Mouse (Mus musculus) sigmoid colon, adult 10 weeks (tissue): ENCODE data around the gene Smim24. TPM values are rescaled to one million over a fixed set of nuclear protein-coding genes. Genes with fewer than 3 reads are reported as not detected.

Source experiments
- polyA plus RNA-seq: library from polyadenylated mRNA; stranded (reverse); fragments of 350-450 nt; fragmentation: Illumina TruSeq; extraction: RNeasy Lipid Tissue Mini Kit (QIAGEN cat#74804); gene quantifications from one replicate; pipeline ENCODE4 v1.2.3, GENCODE M21; 2014; ENCODE audit warnings: low read depth, low replicate concordance

Gene Smim24
- 21.2 TPM for polyA plus RNA-seq

DNA sequence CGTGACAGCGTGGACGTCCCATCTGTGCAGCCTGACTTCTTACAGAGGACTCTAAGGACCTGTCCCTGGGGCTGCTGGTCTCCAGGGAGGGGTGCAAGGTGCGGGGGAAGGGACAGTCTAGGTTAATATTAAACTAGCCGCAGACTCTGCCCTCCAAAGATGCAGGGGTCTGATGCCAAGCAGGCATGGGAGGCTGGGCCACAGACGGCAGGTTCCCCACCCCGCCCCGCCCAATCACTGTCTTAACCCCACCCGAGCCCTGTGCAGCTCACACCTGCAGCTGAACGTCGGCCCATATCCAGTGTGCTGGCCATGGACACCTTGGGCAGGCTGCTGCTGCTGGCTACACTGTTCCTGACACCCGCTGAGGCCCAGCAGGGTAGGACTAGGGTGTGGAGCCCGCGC, at the start of gene Smim24:
TSS of gene Smim24 (plus strand) at position 271 of the 405 bp plus-strand sequence.

DNA sequence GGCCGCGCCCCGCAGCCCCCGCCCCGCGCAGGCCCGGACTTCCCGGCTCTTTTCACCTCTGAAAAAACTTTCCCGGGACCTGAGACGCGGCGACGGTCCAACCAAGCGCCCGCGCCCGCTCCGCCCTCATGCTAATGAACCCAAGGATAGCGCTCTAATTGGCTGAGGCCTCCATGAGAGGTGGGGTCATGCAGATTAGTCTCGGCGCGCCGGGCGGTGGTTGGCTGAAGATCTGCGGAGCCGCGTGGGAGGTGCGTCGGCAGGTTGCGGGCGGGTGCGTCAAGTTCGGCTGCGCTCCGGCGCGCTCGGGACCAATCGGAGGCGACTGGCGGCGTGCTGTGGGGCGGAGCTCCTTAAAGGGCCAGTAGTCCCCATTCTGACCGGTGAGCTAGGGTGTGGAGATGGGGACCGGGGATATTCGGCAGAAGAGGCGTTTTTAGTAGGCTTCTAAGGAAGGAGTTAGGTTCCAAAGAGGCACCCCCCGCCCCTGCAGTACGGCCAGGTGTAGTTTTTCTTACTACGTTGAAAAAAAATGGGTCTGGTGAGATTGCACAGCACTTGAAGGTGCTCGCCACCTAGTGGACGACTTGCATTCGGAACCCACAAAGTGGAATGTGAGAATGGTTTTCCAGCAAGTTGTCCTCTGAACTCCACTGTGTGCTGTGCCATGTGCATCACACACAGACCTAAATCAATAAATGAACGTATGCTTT, 42.3 kb upstream of the Smim24 start, which contains the start of gene Hmg20b:
TSS of gene Hmg20b (minus strand) at position 130 of the 713 bp plus-strand sequence.

DNA sequence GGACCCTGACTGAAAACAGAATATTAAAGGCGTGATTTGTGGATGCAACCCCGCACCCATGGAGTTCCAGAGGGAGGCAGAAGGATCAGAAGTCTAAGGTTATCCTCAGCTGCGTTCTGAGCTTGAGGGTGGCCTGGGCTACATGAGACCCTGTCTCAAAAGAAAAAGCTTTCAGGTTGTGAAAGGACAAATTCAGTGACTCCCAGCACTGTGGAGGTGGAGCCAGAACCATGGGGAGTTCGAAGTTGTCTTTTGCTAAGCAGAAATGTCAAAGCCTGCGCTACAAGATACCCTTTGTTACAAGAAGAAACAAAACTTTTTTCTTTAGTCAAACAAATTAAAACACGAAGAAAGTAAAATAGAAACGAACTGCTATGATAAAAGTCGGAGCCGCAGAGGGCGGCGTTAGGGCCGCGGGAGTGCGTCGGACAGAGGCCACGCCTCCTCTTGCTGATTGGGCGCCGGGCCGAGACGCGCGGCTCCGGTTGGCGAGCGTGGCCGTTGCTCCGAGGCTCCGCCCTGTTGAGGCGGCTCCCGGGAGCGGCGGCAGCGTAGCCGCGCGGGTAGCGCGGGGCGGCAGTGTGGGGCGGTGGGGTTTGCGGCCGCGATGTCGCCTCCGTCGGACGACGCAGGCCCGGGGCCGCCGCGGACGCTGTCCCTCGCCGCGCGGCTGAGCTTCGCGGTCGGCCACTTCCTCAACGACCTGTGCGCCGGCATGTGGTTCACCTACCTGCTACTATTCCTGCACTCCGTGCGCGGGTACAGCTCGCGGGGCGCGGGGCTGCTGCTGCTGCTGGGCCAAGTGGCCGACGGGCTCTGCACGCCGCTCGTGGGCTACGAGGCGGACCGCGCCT, 35.6 kb upstream of the Smim24 start, which contains the start of gene Mfsd12:
TSS of gene Mfsd12 (plus strand) at position 501 of the 854 bp plus-strand sequence.

DNA sequence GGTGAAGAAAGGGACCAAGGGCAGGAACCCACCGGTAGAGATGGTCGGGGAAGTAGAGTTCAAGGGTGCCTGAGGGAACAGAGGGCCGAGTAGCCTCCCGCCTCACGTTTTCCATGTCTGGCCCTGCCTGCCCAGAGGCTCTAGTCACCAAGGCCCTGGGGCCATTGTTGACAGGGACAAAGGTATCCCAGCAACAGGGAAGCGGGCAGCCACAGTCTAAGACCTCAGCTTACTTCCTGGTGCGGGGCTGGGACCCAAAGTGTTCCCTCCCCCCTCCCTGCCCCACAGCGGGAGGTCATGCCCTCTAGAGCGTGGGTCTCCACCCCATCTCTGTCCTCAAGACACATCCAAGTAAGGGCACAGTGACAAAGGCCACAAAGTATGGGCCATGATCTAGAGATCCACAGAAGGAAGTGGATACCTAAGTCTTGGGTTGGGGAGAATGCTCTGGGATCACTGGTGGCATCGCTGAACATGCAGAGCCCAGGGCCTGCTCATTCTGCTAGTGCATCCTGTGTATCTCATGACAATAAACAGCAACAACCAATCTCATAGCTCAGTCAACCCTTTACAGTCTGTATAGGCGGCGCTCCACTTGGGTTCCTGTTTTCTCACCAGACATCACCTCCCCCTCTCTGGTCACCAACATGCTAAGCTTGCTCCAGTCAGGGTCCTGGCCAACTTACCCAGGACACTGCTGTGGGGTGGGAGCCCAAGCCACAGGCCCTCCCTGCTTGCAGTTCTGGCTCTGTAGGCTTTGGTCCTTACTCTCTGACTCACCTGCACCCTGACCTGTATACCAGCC, 27.0 kb upstream of the Smim24 start, which contains the start of gene 4930404N11Rik:
TSS of gene 4930404N11Rik (minus strand) at position 145 of the 805 bp plus-strand sequence.

DNA sequence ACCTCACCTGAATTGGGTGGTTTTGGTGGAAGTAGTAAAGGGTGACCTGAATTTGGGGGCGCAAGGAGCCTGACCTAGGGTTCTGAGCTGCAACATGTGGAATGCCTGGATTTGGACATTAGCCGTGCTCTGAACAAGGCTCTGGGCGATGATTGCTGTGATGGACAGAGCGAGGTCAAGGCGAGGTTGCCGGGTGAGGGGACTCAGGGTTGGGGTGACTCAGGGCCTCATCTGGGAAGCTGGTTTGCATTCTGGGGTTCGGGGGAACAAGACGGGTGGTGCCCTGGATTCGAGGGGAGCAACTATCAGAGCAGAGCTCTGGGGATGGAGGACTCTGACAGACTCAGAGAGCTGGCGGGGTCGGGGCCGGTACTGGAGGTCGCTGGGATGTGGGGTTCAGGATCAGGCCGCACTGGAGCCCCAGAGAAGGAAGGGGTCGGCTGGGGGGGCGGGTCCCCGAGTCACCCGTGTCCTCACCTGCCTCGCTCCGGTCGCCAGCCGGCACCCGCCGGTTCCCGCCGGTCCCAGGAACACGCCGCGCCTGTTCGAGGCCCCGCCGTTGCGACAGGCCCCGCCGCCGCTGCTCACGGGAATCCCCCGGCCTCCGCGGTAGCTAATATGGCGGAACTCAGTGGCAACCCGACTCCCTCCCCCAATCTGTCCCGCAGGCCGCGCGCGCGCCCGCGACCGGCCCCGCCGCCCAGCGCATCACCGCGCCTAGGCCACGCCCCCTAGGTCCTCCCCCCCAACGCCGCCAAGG, 14.9 kb upstream of the Smim24 start, which contains the start of gene Fzr1:
TSS of gene Fzr1 (minus strand) at position 724 of the 760 bp plus-strand sequence.

DNA sequence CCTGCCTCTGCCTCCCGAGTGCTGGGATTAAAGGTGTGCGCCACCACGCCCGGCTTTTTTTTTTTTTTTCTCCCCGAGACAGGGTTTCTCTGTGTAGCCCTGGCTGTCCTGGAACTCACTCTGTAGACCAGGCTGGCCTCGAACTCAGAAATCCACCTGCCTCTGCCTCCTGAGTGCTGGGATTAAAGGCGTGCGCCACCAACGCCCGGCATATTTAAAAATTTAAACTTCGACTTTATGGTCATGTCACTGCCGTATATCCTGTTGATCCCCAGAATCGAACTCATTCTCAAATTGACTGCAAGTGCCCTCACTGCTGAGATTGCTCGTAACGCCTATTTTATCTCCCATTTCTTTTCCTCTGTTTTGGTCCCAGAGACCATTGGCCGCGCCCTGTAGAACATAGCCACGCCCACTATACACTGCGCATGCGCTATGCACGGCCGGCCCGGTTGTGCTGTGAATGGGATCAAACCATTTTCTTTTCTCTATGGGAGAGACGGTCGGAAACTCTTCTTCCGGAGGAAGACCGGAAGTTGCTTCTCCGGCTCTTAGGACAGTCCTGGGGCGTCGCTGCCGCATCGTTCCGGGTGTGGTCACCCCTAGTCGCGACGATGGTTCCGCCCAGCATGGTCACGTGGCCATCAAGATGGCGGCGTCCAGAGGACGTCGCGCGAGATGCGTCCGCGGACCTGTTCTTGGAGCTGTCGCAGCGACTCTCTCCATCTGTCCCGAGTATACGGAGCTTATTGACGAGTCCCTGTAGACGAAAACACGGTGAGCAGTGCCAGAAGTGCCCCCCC, 8.8 kb upstream of the Smim24 start, which contains the start of the genes Dohh and Gm48551:
TSS of gene Dohh (plus strand) at position 627 of the 803 bp plus-strand sequence.
TSS of gene Gm48551 (plus strand) at position 665 of the 803 bp plus-strand sequence.

DNA sequence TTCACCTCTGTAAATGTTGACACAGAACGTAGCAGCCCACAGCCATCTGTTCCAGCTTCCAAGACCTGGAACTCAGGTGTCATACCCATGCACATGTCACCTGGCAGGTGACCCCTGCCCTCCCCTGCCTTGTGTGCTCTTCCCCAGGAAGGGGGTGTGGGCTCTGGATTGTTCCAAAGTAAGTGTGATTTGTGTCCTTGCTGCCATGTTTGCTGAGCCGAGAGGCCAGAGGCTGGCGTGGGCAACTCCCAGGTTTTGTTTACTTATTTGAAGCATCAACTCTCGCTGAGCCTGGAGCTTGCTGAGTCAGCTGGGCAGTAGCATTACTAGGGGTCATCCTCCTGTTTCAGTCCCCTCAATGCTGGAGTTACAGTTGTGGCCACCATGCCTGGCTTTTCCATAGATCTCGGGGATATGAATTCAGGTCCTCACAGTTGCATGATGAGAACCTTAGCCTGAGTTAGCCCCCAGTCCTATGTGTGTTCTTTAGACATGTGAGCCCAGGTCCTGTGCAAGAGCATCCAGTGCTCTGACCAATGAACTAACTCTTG, 4.3 kb upstream of the Smim24 start, which contains the start of gene Gm48552:
TSS of gene Gm48552 (plus strand) at position 501 of the 551 bp plus-strand sequence.

Other genes with a start within 250 kb of the Smim24 start
- gene Pias4, start 225.1 kb upstream of the Smim24 start, polyA plus RNA-seq: not detected
- 12.4 TPM for gene Eef2, start 216.4 kb upstream of the Smim24 start, polyA plus RNA-seq
- gene Dapk3, start 210.0 kb upstream of the Smim24 start, polyA plus RNA-seq: not detected
- gene 4930442H23Rik, start 209.2 kb upstream of the Smim24 start, polyA plus RNA-seq: not detected
- not detected for gene Nmrk2, start 191.0 kb upstream of the Smim24 start, polyA plus RNA-seq
- gene Atcay, start 162.2 kb upstream of the Smim24 start, polyA plus RNA-seq: 0.19 TPM
- 0.63 TPM for gene Zfr2, start 159.9 kb upstream of the Smim24 start, polyA plus RNA-seq
- not detected for gene Matk, start 140.1 kb upstream of the Smim24 start, polyA plus RNA-seq
- 1.2 TPM for gene Mrpl54, start 126.1 kb upstream of the Smim24 start, polyA plus RNA-seq
- gene Apba3, start 126.1 kb upstream of the Smim24 start, polyA plus RNA-seq: not detected
- gene Tjp3, start 101.5 kb upstream of the Smim24 start, polyA plus RNA-seq: 7.8 TPM
- 2.6 TPM for gene Pip5k1c, start 100.1 kb upstream of the Smim24 start, polyA plus RNA-seq
- gene Cactin, start 71.9 kb upstream of the Smim24 start, polyA plus RNA-seq: 0.16 TPM
- gene Tbxa2r, start 64.3 kb upstream of the Smim24 start, polyA plus RNA-seq: not detected
- not detected for gene Gipc3, start 49.8 kb upstream of the Smim24 start, polyA plus RNA-seq
- gene Hmg20b, start 42.6 kb upstream of the Smim24 start, polyA plus RNA-seq: 11.0 TPM
- 0.13 TPM for gene Mfsd12, start 35.6 kb upstream of the Smim24 start, polyA plus RNA-seq
- not detected for gene 4930404N11Rik, start 27.2 kb upstream of the Smim24 start, polyA plus RNA-seq
- gene Fzr1, start 14.5 kb upstream of the Smim24 start, polyA plus RNA-seq: 0.19 TPM
- gene Dohh, start 8.6 kb upstream of the Smim24 start, polyA plus RNA-seq: not detected
- gene Gm48551, start 8.6 kb upstream of the Smim24 start, polyA plus RNA-seq: 0.32 TPM
- not detected for gene Gm48552, start 4.0 kb upstream of the Smim24 start, polyA plus RNA-seq
- gene Nfic, start 62.6 kb downstream of the Smim24 start, polyA plus RNA-seq: 8.2 TPM
- gene Celf5, start 89.7 kb downstream of the Smim24 start, polyA plus RNA-seq: 3.1 TPM
- gene Ncln, start 103.3 kb downstream of the Smim24 start, polyA plus RNA-seq: not detected
- not detected for gene S1pr4, start 107.1 kb downstream of the Smim24 start, polyA plus RNA-seq
- not detected for gene Gna15, start 131.2 kb downstream of the Smim24 start, polyA plus RNA-seq
- gene Gna11, start 152.1 kb downstream of the Smim24 start, polyA plus RNA-seq: 8.6 TPM
- gene Aes, start 166.4 kb downstream of the Smim24 start, polyA plus RNA-seq: 16.2 TPM
- gene Tle2, start 181.5 kb downstream of the Smim24 start, polyA plus RNA-seq: 1.1 TPM
- 2.0 TPM for gene Tle6, start 208.0 kb downstream of the Smim24 start, polyA plus RNA-seq
- 3.1 TPM for gene BC025920, start 213.2 kb downstream of the Smim24 start, polyA plus RNA-seq
- not detected for gene Sirt6, start 234.7 kb downstream of the Smim24 start, polyA plus RNA-seq
- 2.2 TPM for gene Ankrd24, start 235.5 kb downstream of the Smim24 start, polyA plus RNA-seq